Mouse (Mus musculus) forebrain, embryonic 14.5 days (tissue): ENCODE data around the gene Zfp612. TPM values are rescaled to one million over a fixed set of nuclear protein-coding genes. Genes with fewer than 3 reads are reported as not detected.

ENCODE experiments used
- polyA plus RNA-seq: library from polyadenylated mRNA; unstranded; fragments of >200 nt; fragmentation: Nextera tagmentation; extraction: Ambion mirVana; gene quantifications from 2 replicates; pipeline ENCODE4 v1.2.1, GENCODE M21; 2014

Zfp612 gene
- polyA plus RNA-seq, 1 experiment from 2014 or later: 16.4 TPM

Other genes with a start within 250 kb of the Zfp612 start
- 3.7 and 5.0 TPM in 2 replicates for gene Phlpp2, start 211.2 kb upstream of the Zfp612 start, polyA plus RNA-seq
- 0.79 and 1.3 TPM in 2 replicates for gene Marveld3, start 117.5 kb upstream of the Zfp612 start, polyA plus RNA-seq
- gene Tat, start 89.3 kb upstream of the Zfp612 start, polyA plus RNA-seq: not detected in 2 replicates
- gene Chst4, start 40.0 kb upstream of the Zfp612 start, polyA plus RNA-seq: not detected in 2 replicates
- not detected in 2 replicates for gene Gm21964, start 21.5 kb downstream of the Zfp612 start, polyA plus RNA-seq
- gene Gm17720, start 23.0 kb downstream of the Zfp612 start, polyA plus RNA-seq: not detected in 2 replicates
- 93.2 and 128 TPM in 2 replicates for gene Calb2, start 88.5 kb downstream of the Zfp612 start, polyA plus RNA-seq
- 12.9 and 14.4 TPM in 2 replicates for gene Cmtr2, start 135.9 kb downstream of the Zfp612 start, polyA plus RNA-seq
- 0.13 and 0.38 TPM in 2 replicates for gene Hydin, start 187.2 kb downstream of the Zfp612 start, polyA plus RNA-seq